Mouse (Mus musculus): Measurements from ENCODE around the gene Lilr4b. TPM values are rescaled to one million over a fixed set of nuclear protein-coding genes. Genes with fewer than 3 reads are reported as not detected.

The Lilr4b gene
- 9.5 TPM for polyA plus RNA-seq (2014; fragmentation: Illumina TruSeq; extraction: RNeasy Lipid Tissue Mini Kit (QIAGEN cat#74804); ENCODE audit: low replicate concordance)

GRCm38 (mm10) chr10:51480397-51480796 lies at the start of gene Lilr4b, which contains the start of gene Gm49339:
Lilr4b (plus strand) TSS chr10:51480632.
Gm49339 (plus strand) TSS chr10:51480612.

GRCm38 (mm10) chr10:51490691-51491090 lies 10.3 kb downstream of the Lilr4b start, which contains the start of gene Lilrb4a:
Lilrb4a (plus strand) TSS chr10:51490956.

Other genes starting within 250 kb of the Lilr4b start
- gene Gm49339, start within 50 bp of the Lilr4b start, polyA plus RNA-seq (2014; fragmentation: Illumina TruSeq; extraction: RNeasy Lipid Tissue Mini Kit (QIAGEN cat#74804); ENCODE audit: low replicate concordance): not detected
- gene Lilrb4a, start 10.3 kb downstream of the Lilr4b start, polyA plus RNA-seq (2014; fragmentation: Illumina TruSeq; extraction: RNeasy Lipid Tissue Mini Kit (QIAGEN cat#74804); ENCODE audit: low replicate concordance): 27.1 TPM
- gene Fam162b, start 109.9 kb downstream of the Lilr4b start, polyA plus RNA-seq (2014; fragmentation: Illumina TruSeq; extraction: RNeasy Lipid Tissue Mini Kit (QIAGEN cat#74804); ENCODE audit: low replicate concordance): not detected
- not detected for gene Gprc6a, start 150.8 kb downstream of the Lilr4b start, polyA plus RNA-seq (2014; fragmentation: Illumina TruSeq; extraction: RNeasy Lipid Tissue Mini Kit (QIAGEN cat#74804); ENCODE audit: low replicate concordance)
- gene Rfx6, start 197.1 kb downstream of the Lilr4b start, polyA plus RNA-seq (2014; fragmentation: Illumina TruSeq; extraction: RNeasy Lipid Tissue Mini Kit (QIAGEN cat#74804); ENCODE audit: low replicate concordance): 4.2 TPM

Measured in small intestine, adult 10 weeks (tissue).